Mouse (Mus musculus) testis, adult 2 months (tissue): ENCODE measurements around the gene Btbd9. TPM values are rescaled to one million over a fixed set of nuclear protein-coding genes. Genes with fewer than 3 reads are reported as not detected.
"Not testable (repeated sequence)": the region's sequence is repeated elsewhere in the genome, so short reads cannot be mapped to it uniquely, and the experiment has no call there.

Source experiments
- H3K27ac ChIP-seq: fragments of 200-500 bp; 2 replicates; pipeline ENCODE4 v1.5.1; 2012; ENCODE audit warnings: low read depth, low read length; ENCODE audit not compliant: control insufficient read depth, insufficient read depth
- H3K27me3 ChIP-seq: fragments of 200-500 bp; 2 replicates; pipeline ENCODE4 v1.6.1; 2012; ENCODE audit warnings: mild to moderate bottlenecking, low read length, moderate library complexity; ENCODE audit not compliant: control insufficient read depth, insufficient read depth
- H3K36me3 ChIP-seq: fragments of 200-500 bp; 2 replicates; pipeline ENCODE4 v1.6.1; 2012; ENCODE audit warnings: mild to moderate bottlenecking, low read length; ENCODE audit not compliant: control insufficient read depth, insufficient read depth
- H3K4me1 ChIP-seq: fragments of 200-500 bp; 2 replicates; pipeline ENCODE4 v1.6.1; 2012; ENCODE audit warnings: low read length; ENCODE audit not compliant: control insufficient read depth, insufficient read depth
- H3K4me3 ChIP-seq: fragments of 200-500 bp; 2 replicates; pipeline ENCODE4 v1.5.1; 2012; ENCODE audit warnings: low read depth, mild to moderate bottlenecking, low read length, moderate library complexity, mixed read lengths; ENCODE audit not compliant: control insufficient read depth
- CTCF ChIP-seq: fragments of 200-500 bp; IDR thresholded peaks from 2 replicates; pipeline ENCODE4 v1.5.1; 2012; ENCODE audit warnings: low read depth, mild to moderate bottlenecking, inconsistent platforms, low read length, moderate library complexity; ENCODE audit not compliant: control insufficient read depth, insufficient read depth, insufficient replicate concordance
- POLR2A ChIP-seq: fragments of 200-500 bp; IDR thresholded peaks from 2 replicates; pipeline ENCODE4 v1.6.1; 2012; ENCODE audit warnings: low read depth, mild to moderate bottlenecking, inconsistent platforms, low read length, moderate library complexity; ENCODE audit not compliant: control insufficient read depth
- polyA plus RNA-seq: library from polyadenylated mRNA; depleted of rRNA; stranded (reverse); fragments of >200 nt; gene quantifications from 2 replicates; pipeline ENCODE4 v1.2.3, GENCODE M21; 2012

Btbd9 gene
- polyA plus RNA-seq, 1 experiment, result 87.1 TPM

DNA sequence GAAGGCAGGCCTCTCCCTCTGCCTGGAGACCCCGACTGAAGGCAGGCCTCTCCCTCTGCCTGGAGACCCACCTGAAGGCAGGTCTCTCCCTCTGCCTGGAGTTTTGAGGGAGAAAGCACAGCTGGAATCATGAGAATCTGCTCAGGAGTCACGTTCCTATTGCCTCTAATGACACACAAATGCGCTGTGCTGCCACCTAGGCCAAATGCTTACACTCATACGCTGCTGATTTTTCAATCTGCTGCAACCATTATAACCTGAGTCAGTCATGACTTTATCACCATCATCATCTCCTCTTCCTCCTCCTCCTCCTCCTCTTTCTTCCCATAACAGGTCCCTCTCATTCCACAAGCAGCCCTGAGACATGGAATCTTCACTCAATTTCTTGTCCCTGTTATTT is 64.3 kb downstream of the Btbd9 start:
- no peak overlapping the region for H3K4me3 ChIP-seq
- TF ChIP-seq POLR2A (no peak), CTCF (no peak)
- H3K27me3 ChIP-seq, result no peaks in the 10 kb centered on the region
- no peaks in the 10 kb centered on the region for H3K4me1 ChIP-seq
- no peaks in the 10 kb centered on the region; the same call in 1 of the 2 replicates for H3K36me3 ChIP-seq
- H3K27ac ChIP-seq, result no peak overlapping the region

GRCm38 (mm10) chr17:30511399-30511798 is 64.9 kb downstream of the Btbd9 start:
- Histone ChIP-seq H3K4me1 (no peaks in the 10 kb centered on the region), H3K27me3 (no peaks in the 10 kb centered on the region), H3K27ac (no peak overlapping the region), H3K4me3 (no peak overlapping the region), H3K36me3 (no peaks in the 10 kb centered on the region; the same call in 1 of the 2 replicates)
- TF ChIP-seq POLR2A, result no peak
- no peak for TF ChIP-seq CTCF

DNA sequence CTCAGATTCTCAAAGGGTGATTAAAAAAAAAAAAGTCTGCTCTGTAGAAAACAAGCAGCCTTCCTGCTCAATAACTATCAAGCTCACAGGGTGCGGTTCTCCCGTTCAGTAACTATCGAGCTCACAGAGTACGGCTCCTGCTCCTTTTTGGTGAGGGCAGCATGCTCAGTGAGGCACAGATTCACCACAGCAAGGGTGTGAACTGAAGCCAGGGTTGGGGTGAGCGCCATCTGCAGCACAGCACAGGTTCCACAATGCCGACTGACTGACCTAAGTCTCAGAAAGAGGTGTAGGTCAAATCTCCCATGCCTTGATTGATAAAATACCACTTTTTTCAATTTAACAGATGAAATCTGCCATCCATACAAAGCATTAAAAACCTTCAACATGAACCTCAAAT is 66.1 kb downstream of the Btbd9 start:
- no peak overlapping the region for H3K27ac ChIP-seq
- H3K27me3 ChIP-seq, result no peaks in the 10 kb centered on the region
- no peaks in the 10 kb centered on the region for H3K36me3 ChIP-seq
- H3K4me1 ChIP-seq, result no peaks in the 10 kb centered on the region
- no peak for TF ChIP-seq CTCF
- TF ChIP-seq POLR2A, result no peak
- H3K4me3 ChIP-seq, result no peak overlapping the region

- H3K27me3 ChIP-seq, result no peaks in the 10 kb centered on the region
- no peak overlapping the region for H3K4me3 ChIP-seq
- no peaks in the 10 kb centered on the region for H3K36me3 ChIP-seq
- H3K4me1 ChIP-seq, result no peaks in the 10 kb centered on the region
- no peak overlapping the region for H3K27ac ChIP-seq
- no peak for TF ChIP-seq CTCF
- no peak for TF ChIP-seq POLR2A
These were observed 66.6 kb downstream of the Btbd9 start for GRCm38 (mm10) chr17:30509646-30510045.

GRCm38 (mm10) chr17:30507636-30508576 is 68.4 kb downstream of the Btbd9 start:
- H3K27ac ChIP-seq, result no peak overlapping the region
- H3K4me1 ChIP-seq, result no peaks in the 10 kb centered on the region
- no peak for TF ChIP-seq POLR2A
- no peak for TF ChIP-seq CTCF
- no peaks in the 10 kb centered on the region for H3K36me3 ChIP-seq
- no peak overlapping the region for H3K4me3 ChIP-seq
- H3K27me3 ChIP-seq, result no peaks in the 10 kb centered on the region

DNA sequence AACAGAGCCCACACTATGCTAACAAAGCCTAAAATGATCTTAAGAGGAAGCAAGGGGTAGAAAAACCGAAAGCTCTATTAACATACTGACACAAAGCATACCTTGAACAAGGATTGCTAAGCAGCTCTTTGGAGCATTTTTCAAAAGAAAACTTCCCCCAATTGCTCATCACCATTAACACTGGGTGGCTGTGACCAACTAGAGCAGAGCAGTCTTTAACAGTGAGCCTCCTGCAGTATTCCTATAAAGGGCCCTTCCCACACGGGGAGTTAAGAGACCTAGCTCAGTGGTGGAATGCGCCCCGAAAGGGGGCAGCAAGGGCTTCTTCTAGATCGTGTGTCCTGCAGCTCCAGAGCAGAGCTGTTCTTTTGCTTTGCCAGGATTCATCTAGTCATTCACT is 69.4 kb downstream of the Btbd9 start:
- Histone ChIP-seq H3K27ac (no peak overlapping the region), H3K27me3 (no peaks in the 10 kb centered on the region), H3K4me1 (no peaks in the 10 kb centered on the region), H3K4me3 (no peak overlapping the region), H3K36me3 (no peaks in the 10 kb centered on the region)
- TF ChIP-seq CTCF (no peak), POLR2A (no peak)

DNA sequence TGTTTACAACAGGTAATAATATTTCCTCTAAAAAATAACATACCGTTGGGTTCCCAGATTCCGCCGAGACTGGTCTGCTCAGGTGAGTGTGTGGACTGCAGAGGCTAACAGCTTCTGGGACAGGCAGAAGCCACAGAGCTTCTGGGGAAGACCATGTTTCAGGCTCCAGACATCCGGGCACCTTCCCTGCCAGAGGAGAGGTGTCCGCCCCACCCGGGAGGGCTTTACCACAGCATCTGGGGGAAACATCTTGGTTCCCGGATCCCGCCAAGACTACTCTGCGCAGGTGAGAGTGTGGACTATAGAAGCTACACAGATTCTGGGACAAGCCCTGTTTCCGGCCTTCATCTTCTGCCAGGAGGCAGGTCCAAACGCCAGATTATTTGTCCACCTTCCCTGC is 76.7 kb downstream of the Btbd9 start:
- H3K36me3 ChIP-seq, H3K4me1 ChIP-seq, H3K27me3 ChIP-seq, H3K4me3 ChIP-seq, H3K27ac ChIP-seq: not testable (repeated sequence)

- Histone ChIP-seq H3K4me3 (no peak overlapping the region), H3K27ac (no peak overlapping the region), H3K4me1 (no peaks in the 10 kb centered on the region), H3K36me3 (no peaks in the 10 kb centered on the region), H3K27me3 (no peaks in the 10 kb centered on the region)
- TF ChIP-seq CTCF (no peak), POLR2A (no peak)
These were observed 77.5 kb downstream of the Btbd9 start for GRCm38 (mm10) chr17:30498779-30499178.
